Mouse (Mus musculus): ENCODE data around the gene Timm50.

The Timm50 gene

DNA sequence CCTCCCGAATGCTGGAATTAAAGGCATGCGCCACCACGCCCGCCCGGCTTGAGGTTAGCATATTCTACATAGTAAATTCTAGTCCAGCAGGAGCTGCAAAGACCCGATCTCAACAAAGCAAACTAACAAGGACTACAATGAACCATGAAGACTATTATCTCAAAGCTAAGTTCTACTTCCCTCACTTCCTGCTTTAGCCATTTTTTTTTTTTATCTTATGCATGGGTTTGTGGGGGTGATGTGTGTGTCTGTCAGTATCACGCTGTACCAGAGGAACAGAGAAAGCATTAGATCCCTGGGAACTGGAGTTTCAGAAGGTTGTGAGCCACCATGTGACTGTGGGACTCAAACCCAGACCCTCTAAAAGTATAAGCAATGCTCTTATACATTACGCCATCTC is 13.4 kb upstream of the Timm50 start:
- DNase-seq (ENCODE audit: inconsistent ontology term) = no peak

DNA sequence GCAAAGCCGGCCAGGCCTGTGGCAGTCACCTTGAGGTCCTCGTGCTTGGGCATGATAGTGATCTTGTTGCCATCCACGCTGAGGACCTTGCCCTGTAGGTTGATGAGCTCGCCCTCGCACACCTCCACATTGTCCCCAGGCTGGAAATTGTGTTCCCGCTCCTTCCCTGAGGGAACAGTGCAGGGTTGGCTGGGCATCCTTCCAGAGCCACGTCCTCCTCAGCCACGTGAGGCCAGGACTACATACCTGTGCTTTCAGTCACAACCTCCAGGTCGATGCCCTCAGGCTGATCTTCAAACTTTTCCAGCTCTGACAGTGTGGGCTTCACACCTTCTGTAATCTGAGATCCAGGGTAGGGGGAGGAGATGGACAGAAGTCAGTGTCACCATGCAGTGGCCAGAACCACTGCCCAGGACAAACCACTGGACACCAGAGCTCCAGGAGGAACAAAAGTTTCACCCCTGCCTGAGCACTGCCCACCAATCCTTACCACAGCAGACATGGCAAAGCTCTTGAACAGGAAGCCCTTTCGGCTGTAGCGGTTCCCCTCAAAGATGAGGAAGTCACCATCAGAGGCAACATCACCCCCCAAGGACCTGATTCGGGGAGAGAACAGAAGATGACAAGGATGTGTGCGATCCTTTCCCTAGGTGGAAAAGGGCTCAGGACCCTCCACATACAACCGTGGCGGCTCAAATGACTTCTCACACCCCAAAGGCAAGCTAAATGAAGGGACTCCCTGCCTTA is 10.3 kb upstream of the Timm50 start:
- DNase-seq (ENCODE audit: inconsistent ontology term) = no peak

DNA sequence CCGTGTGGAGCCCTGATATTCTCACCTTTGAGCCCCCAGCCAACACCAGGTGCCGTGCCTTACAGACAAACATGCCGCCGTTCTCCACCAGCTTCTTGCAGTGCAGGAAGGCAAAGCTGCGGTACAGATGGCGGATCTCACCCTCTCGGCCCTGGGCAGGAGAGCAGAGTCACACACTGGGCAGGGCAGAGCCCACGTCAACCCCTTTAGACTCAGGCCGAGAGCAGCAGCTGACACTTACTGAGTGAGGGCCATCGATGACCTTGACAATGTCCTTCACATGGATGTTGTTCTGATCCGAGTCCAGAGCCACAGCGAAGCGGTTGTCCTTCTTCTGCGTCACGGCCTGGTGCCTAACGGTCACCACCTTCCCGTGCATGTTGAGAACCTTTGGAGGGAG is 6.8 kb upstream of the Timm50 start:
- DNase-seq (ENCODE audit: inconsistent ontology term) = no peak

GRCm38 (mm10) chr7:28318036-28318435 is 6.2 kb upstream of the Timm50 start:
- DNase-seq (ENCODE audit: inconsistent ontology term) = no peak

DNA sequence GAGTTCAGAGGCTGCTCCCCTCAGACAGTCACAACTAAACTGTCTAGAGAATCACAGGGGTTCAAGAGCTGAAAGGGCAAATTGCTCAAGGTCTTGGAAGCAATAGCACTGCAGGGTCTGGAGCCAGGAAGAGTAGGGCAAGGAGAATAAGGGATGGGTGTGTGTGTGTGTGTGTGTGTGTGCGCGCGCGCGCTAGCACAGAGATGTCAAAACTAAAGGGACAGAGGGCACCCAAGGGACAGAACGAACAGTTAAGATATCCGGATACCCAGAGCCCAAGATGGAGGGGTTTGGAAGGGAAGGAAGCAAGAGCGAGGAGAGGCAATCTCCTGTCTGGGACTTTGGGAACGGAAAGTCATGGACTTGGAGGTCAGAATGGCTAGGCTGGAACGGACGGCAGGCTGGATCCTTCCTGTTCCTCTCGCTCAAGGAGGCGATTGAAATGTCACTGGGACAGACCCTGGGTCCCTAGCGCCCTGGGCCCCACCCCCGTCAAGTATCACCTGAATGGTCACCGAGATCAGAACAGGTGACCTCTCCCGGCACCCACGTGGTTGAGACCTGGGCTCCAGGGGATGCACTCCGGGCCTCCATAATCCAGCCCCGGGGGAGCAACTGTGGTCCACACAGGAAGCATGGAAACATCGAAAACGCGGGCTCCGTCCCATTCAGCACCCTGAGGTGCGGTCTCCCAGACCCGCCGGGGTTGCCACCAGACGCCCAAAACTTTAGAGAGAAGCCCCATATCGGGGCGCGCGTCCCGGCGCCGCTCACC is 534 bp downstream of the Timm50 start:
- no peak for DNase-seq (ENCODE audit: inconsistent ontology term)

- DNase-seq (ENCODE audit: inconsistent ontology term) = no peak
These were observed 2.1 kb downstream of the Timm50 start for GRCm38 (mm10) chr7:28309737-28310136.

GRCm38 (mm10) chr7:28306216-28306615 is 5.7 kb downstream of the Timm50 start:
- no peak for DNase-seq (ENCODE audit: inconsistent ontology term)

DNA sequence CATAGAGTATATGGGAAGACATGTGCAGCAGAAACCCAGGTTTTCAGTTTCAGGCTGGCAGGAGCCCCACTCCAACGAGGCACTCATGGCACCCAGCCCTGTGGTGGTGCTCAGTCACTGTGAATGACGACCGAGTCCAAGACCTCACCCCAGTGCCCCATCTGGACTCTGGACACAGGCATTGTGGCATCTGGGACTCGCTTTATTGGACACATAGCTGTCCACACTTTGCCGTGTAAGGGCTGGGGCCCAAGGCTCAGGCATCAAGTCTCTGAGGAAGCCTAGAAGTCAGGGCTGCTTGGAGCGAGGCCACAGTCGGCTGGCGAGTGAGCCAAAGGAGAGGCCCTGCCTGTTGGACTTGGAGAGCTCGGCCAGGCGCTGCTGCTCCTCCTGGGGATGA is 6.2 kb downstream of the Timm50 start:
- DNase-seq (ENCODE audit: inconsistent ontology term) = no peak

DNA sequence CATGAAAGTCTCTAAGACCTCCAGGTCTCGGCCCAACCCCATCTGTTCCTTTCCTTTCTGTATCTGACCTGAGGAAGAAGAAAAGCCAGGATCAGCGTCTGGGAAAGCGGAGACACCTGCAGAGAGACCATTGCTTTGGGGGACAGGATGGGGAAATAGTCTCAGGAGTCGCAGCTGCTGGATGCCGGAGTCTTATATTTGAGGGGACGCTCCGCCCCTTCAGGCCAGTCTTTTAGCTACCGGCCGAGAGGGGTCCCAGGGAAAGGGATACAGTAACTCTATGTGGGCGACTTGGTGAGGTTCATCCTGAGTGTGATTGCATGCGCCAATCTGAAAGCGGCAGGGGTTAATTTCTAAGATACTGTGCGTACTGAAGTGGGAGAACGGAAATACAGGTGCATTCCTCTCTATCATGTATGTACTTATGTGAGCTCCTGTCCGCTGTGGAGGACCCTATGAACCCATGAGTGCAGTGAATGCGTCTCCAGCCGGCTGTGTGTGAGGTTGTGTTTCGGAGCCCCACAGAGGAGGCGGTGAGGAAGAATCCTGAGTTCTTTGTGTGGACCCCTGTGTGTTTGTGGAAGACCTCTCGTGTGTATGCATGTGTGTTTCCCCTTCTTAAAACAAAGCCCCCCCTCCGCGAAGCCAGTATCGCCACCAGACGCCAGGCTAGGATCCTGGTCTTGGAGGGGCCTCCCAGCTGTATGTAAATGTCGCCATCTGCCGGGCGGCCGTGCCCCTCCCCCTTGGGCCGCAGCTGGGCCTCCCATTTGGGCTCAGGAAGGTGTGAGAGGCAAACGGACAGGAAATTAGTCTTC is 10.0 kb downstream of the Timm50 start, which contains the start of gene Dll3:
TSS of gene Dll3 (minus strand) at position 623 of the 818 bp plus-strand sequence.
- DNase-seq (ENCODE audit: inconsistent ontology term) = peak; percentile 66

- peak; percentile 66 for DNase-seq (ENCODE audit: inconsistent ontology term)
These were observed 12.8 kb downstream of the Timm50 start for GRCm38 (mm10) chr7:28298837-28299625.

DNA sequence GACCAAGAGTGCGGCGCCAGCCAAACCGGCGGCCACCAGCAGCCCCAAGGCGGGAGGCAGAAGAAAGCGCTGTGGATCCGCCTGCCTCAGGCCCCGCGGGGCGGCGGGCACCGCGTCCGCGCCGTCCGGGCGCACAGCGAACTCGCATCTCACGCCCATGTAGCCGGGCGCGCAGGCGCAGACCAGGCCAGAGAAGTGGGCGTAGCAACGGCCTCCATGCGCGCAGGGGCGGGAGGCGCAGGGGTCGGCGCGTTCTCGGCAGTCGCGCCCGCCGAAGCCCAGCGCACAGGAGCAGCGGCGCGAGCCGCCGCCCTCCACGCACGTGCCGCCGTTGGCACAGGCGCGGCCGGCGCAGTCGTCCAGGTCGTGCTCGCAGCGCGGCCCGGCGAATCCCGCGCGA is 17.4 kb downstream of the Timm50 start:
- DNase-seq (ENCODE audit: inconsistent ontology term) = peak; percentile 78

GRCm38 (mm10) chr7:28290638-28291590 is 21.0 kb downstream of the Timm50 start, which contains the start of gene Selenov:
Selenov (minus strand) TSS chr7:28291186.
- peak; percentile 47 for DNase-seq (ENCODE audit: inconsistent ontology term)

DNA sequence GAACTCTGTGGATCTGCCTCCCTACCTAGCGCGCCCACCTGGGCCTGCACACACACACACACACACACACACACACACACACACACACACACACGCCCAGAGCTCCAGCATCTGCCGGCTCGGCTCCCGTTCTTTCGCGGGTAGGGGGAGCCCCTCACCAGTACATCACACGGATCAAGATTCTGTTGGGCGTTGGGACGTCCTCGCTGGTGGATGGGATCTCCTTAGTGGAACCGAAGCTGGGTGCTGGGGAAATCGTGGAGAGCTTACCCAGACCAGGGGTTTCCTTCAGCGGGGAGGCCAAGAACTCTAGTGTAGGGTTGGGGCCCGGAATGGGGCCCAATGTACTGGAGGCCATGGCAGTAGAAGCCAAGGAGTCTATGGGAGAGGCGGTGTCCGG is 21.7 kb downstream of the Timm50 start:
- DNase-seq (ENCODE audit: inconsistent ontology term) = peak; percentile 20

DNA sequence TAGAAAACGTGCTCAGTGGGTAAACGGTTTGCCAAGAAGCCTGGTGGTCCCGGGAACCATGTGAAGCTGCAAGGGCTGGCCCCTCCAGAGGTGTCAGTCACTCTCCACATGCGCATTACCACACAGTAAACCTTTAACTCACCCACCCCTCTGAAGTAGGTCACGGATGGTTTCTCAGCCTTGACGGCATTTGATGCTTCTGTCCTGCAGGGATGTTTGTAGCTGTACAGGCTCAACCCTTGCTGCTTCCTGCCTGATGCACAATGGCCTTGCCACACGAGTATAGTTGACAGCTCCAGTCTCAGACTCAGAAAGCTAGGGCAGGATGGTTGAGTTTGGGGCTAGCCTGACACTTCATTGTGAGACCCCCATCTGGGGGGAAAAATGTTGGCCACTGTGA is 31.2 kb downstream of the Timm50 start:
- no peak for DNase-seq (ENCODE audit: inconsistent ontology term)

- DNase-seq (ENCODE audit: inconsistent ontology term) = no peak
These were observed 33.6 kb downstream of the Timm50 start for GRCm38 (mm10) chr7:28278279-28278652.

- peak; percentile 92 for DNase-seq (ENCODE audit: inconsistent ontology term)
These were observed 34.1 kb downstream of the Timm50 start, which contains the start of gene Eid2b for GRCm38 (mm10) chr7:28277615-28278278. Eid2b (plus strand) TSS chr7:28277739.

DNA sequence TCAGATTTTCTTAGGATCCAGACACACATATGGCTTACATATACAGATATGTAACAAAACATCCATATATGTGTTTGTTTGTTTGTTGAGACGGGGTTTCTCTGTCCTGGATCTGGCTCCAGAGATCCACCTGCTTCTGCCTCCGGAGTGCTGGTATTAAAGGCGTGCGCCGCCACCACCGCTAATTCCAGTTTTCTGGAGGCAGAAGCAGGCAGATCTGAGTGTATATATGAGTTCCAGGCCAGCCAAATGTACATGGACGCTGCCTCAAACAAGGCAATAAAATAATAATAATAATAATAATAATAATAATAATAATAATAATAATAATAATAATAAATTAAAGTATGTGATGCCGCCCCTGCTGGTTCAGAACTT is 34.6 kb downstream of the Timm50 start:
- DNase-seq (ENCODE audit: inconsistent ontology term) = no peak

DNA sequence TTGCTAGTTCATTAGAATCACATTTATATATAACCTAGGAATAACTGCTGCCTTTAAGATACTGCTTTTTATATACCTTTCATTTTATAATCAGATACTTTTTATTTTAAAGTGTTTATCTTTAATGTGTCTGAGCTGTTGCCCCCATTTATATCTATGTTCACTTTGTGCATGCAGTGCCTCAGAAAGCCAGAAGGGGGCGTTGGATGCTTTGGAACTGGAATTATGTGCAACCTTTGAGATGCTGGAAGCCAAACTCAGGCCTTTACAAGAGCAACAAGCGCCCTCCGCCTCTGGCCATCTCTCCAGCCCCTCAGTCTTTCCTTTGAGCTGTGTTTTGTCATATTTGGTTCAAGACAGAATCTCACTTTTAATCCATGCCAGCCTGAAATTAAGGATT is 40.1 kb downstream of the Timm50 start:
- DNase-seq (ENCODE audit: inconsistent ontology term) = no peak

DNA sequence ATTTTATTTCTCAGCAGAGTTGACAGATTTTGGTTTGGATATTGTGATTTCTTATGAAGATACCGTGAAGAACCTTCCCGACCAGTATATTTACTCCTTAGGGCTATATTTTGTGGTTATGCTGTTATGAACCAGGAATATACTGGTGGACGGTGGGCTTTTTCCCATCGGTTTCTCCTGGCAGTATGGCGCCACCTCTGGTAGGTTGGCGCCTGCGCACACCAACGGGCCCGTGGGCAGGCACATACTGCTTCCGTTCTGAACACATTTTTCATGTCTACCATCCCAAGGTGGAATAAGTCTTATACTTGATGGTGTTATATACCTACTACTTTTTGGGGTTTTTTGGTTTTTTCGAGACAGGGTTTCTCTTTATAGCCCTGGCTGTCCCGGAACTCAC is 42.5 kb downstream of the Timm50 start:
- no peak for DNase-seq (ENCODE audit: inconsistent ontology term)

GRCm38 (mm10) chr7:28268576-28268975 is 43.3 kb downstream of the Timm50 start:
- no peak for DNase-seq (ENCODE audit: inconsistent ontology term)
